Mouse (Mus musculus) heart, embryonic 14.5 days (tissue): ENCODE data around the gene Iqcf6. TPM values are rescaled to one million over a fixed set of nuclear protein-coding genes. Genes with fewer than 3 reads are reported as not detected.

Experiments
- ATAC-seq: fragments of 200-750 bp; cut with Nextera tagmentation; 2 replicates; pipeline ENCODE4 v1.8.0; 2017; ENCODE audit warnings: low read depth, moderate TSS enrichment; ENCODE audit not compliant: insufficient number of reproducible peaks, insufficient read depth, low FRiP score
- H3K27ac ChIP-seq, 2 experiments: fragments of 200-500 bp in 1 of 2; fragments of 300-500 bp in 1 of 2; sonication (generic) in 1 of 2; replicated peaks in 1 of 2; 2 replicates each; pipeline ENCODE4 v1.5.1; 2012 to 2014; ENCODE audit warnings: low read depth in 2 of 2, low read length in 2 of 2, control low read depth in 1 of 2, mild to moderate bottlenecking in 1 of 2, mixed read lengths in 1 of 2; ENCODE audit not compliant: control insufficient read depth in 1 of 2, insufficient read depth in 1 of 2
- H3K27me3 ChIP-seq: fragments of 300-500 bp; sonication (generic); 2 replicates; pipeline ENCODE4 v1.6.1; 2014; ENCODE audit warnings: mild to moderate bottlenecking, low read length, control low read depth; ENCODE audit not compliant: control insufficient read depth, insufficient read depth
- H3K36me3 ChIP-seq: fragments of 300-500 bp; sonication (generic); 2 replicates; pipeline ENCODE4 v1.6.1; 2014; ENCODE audit warnings: mild to moderate bottlenecking, control low read depth, low read length, mixed read lengths; ENCODE audit not compliant: control insufficient read depth, insufficient read depth
- H3K4me1 ChIP-seq, 2 experiments: fragments of 200-500 bp in 1 of 2; fragments of 300-500 bp in 1 of 2; sonication (generic) in 1 of 2; 2 replicates each; pipeline ENCODE4 v1.6.1; 2012 to 2014; ENCODE audit warnings: low read length in 2 of 2, control low read depth in 1 of 2, mixed read lengths in 1 of 2; ENCODE audit not compliant: control insufficient read depth in 2 of 2, insufficient read depth in 2 of 2
- H3K4me2 ChIP-seq: fragments of 300-500 bp; sonication (generic); 2 replicates; pipeline ENCODE4 v1.6.1; 2014; ENCODE audit warnings: mild to moderate bottlenecking, low read length
- H3K4me3 ChIP-seq, 2 experiments: fragments of 200-500 bp in 1 of 2; fragments of 300-500 bp in 1 of 2; sonication (generic) in 1 of 2; 2 replicates each; pipeline ENCODE4 v1.5.1; 2012 to 2014; ENCODE audit warnings: low read length in 2 of 2, mild to moderate bottlenecking in 2 of 2, control low read depth in 1 of 2, low read depth in 1 of 2, moderate library complexity in 1 of 2; ENCODE audit not compliant: control insufficient read depth in 1 of 2, insufficient read depth in 1 of 2
- H3K9ac ChIP-seq: fragments of 300-500 bp; sonication (generic); 2 replicates; pipeline ENCODE4 v1.6.1; 2014; ENCODE audit warnings: mild to moderate bottlenecking, low read length
- H3K9me3 ChIP-seq: fragments of 300-500 bp; sonication (generic); 2 replicates; pipeline ENCODE4 v1.6.1; 2016; ENCODE audit warnings: low read length, control low read depth; ENCODE audit not compliant: control insufficient read depth
- WGBS: fragments of 180-500 bp; shearing (Covaris S2); extraction: QIAGEN DNeasy Blood & Tissue Kit; methylation state at CpG from one replicate; pipeline ENCODE4 v1.1.7; 2014; 5-methylcytosine and 5-hydroxymethylcytosine counted together
- polyA plus RNA-seq: library from polyadenylated mRNA; unstranded; fragments of >200 nt; fragmentation: Nextera tagmentation; extraction: Ambion mirVana; gene quantifications from 2 replicates; pipeline ENCODE4 v1.2.1, GENCODE M21; 2014

Iqcf6 gene
- polyA plus RNA-seq, 1 experiment from 2014 or later: not detected

GRCm38 (mm10) chr9:106656820-106657219 is 30.4 kb downstream of the Iqcf6 start:
- Histone ChIP-seq H3K4me3 (no peak overlapping the region), H3K27me3 (peaks cover 39% of the 10 kb centered on the region), H3K36me3 (peaks cover 38% of the 10 kb centered on the region), H3K9me3 (no peaks in the 10 kb centered on the region), H3K27ac (no peak overlapping the region), H3K4me1 (peaks cover 0 to 6% of the 10 kb centered on the region in 2 experiments; a peak in 3 of 4 replicates), H3K4me2 (no peak overlapping the region), H3K9ac (no peak overlapping the region)
- WGBS: 16% methylated on average over 5 of the region's 5 CpGs
- ATAC-seq: no peak

DNA sequence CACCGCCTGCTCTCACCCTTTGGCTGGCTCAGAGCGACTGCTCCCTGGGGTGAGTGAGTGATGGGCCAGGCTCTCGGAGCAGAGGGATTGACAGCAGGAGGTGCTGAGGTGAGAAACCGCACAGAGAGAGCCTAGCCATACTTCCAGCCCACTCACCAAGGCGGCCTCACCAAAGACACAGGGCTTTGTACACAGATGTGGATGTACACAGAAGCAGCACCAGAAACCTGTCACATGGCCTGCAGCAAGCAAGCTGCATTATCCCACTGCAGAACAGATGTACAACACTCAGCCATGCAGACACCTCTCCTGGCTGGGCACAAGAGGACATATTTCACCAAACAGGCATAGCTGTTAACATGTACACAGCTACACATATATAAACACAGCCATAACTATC is 31.2 kb downstream of the Iqcf6 start:
- Histone ChIP-seq H3K4me1 (peaks cover 0 to 7% of the 10 kb centered on the region in 2 experiments; a peak in 3 of 4 replicates), H3K9me3 (no peaks in the 10 kb centered on the region), H3K27me3 (peaks cover 38% of the 10 kb centered on the region), H3K4me3 (no peak overlapping the region), H3K27ac (no peak overlapping the region), H3K9ac (no peak overlapping the region), H3K4me2 (no peak overlapping the region), H3K36me3 (peaks cover 46% of the 10 kb centered on the region)
- ATAC-seq: no peak
- WGBS: 24% methylated on average over 5 of the region's 5 CpGs

GRCm38 (mm10) chr9:106659441-106659840 is 33.1 kb downstream of the Iqcf6 start:
- 75% methylated on average over 7 of the region's 7 CpGs for WGBS
- no peak overlapping the region for H3K4me3 ChIP-seq
- no peak overlapping the region for H3K9ac ChIP-seq
- ATAC-seq: no peak
- H3K36me3 ChIP-seq: peaks cover 47% of the 10 kb centered on the region
- no peak overlapping the region for H3K4me2 ChIP-seq
- no peak overlapping the region for H3K27ac ChIP-seq
- no peaks in the 10 kb centered on the region for H3K9me3 ChIP-seq
- peaks cover 8 to 23% of the 10 kb centered on the region in 2 experiments for H3K4me1 ChIP-seq
- H3K27me3 ChIP-seq: peaks cover 22% of the 10 kb centered on the region

DNA sequence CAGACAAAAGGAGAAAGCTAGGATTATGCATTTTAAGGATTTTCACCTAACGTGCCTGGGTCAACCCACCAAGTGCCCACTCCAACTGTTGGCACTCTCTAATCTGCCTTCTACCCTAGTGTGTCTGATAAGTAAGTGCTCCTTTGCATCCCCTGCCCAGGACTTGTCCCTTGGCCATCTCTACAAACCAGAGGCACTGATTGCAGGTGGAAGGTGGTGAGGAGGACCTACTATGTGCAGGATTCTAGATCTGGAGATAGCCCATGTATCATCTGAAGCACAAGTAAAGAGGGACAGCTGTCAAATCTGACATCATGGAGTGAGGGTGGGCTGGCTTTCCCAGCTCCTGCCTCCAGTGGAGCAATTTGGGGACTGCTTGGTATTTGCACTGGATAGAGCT is 33.6 kb downstream of the Iqcf6 start:
- WGBS: 95% methylated on average over 1 of the region's 1 CpGs
- Histone ChIP-seq H3K4me2 (no peak overlapping the region), H3K9ac (no peak overlapping the region), H3K4me3 (no peak overlapping the region), H3K9me3 (no peaks in the 10 kb centered on the region), H3K27ac (no peak overlapping the region), H3K36me3 (peaks cover 50% of the 10 kb centered on the region), H3K4me1 (peaks cover 8 to 23% of the 10 kb centered on the region in 2 experiments), H3K27me3 (peaks cover 18% of the 10 kb centered on the region)
- ATAC-seq: no peak

GRCm38 (mm10) chr9:106663200-106663599 is 36.8 kb downstream of the Iqcf6 start:
- WGBS: 28% methylated on average over 6 of the region's 6 CpGs
- H3K4me3 ChIP-seq: no peak overlapping the region
- H3K4me2 ChIP-seq: peak overlapping the region; percentile 25; the same call in 1 of the 2 replicates
- peak; percentile 52 for ATAC-seq
- peaks cover 8 to 17% of the 10 kb centered on the region in 2 experiments for H3K4me1 ChIP-seq
- H3K9ac ChIP-seq: no peak overlapping the region
- peaks cover 81% of the 10 kb centered on the region for H3K36me3 ChIP-seq
- H3K9me3 ChIP-seq: no peaks in the 10 kb centered on the region
- no peaks in the 10 kb centered on the region for H3K27me3 ChIP-seq
- peak overlapping the region in 1 of 2 experiments; percentile 41; a peak in 1 of 4 replicates for H3K27ac ChIP-seq

DNA sequence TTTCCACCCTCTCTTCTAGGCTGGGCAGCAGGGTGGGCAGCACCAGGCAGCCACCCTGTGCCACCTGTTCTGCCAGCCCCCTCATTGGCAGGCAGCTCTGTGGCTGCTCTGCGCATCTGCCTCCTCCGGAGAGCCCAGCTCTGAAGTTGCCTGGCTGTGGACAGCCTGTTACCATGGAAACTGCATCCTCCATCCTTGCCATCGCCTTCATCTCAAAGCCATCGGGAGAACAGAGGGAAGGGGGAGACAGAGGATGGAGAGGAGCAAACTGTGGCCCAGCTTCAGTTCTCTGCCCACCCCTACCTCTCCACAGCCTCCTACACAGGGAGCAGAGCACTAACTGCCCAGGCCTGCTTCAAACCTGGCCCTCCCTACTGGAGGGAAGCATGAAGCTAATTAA is 38.1 kb downstream of the Iqcf6 start:
- no peak overlapping the region for H3K27ac ChIP-seq
- H3K4me3 ChIP-seq: no peak overlapping the region
- peaks cover 8 to 17% of the 10 kb centered on the region in 2 experiments for H3K4me1 ChIP-seq
- WGBS: 82% methylated on average over 4 of the region's 4 CpGs
- peaks cover 79% of the 10 kb centered on the region for H3K36me3 ChIP-seq
- no peak overlapping the region for H3K4me2 ChIP-seq
- H3K27me3 ChIP-seq: no peaks in the 10 kb centered on the region
- no peak overlapping the region for H3K9ac ChIP-seq
- ATAC-seq: no peak
- H3K9me3 ChIP-seq: no peaks in the 10 kb centered on the region

DNA sequence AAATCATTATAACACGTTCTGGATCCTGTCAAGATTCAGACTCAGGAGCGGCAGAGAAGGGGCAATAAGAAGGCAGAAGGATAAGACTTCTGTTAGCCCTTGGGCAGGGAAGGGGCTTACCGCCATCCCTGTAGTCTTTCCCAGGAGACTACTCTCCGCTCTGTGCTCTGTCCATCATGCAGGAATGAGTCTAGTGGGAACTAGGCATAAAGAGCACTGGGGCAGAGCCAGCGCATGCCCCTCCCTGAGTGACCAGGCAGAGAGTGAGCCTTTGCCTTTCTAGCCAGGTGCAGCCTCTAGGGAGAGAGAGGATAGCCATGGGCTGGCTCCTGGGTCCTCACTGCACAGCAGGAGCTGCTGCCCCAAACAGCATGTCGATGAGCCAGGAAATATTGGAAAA is 38.5 kb downstream of the Iqcf6 start:
- Histone ChIP-seq H3K27ac (no peak overlapping the region), H3K4me2 (no peak overlapping the region), H3K4me3 (no peak overlapping the region), H3K4me1 (peaks cover 8 to 17% of the 10 kb centered on the region in 2 experiments), H3K36me3 (peaks cover 78% of the 10 kb centered on the region), H3K27me3 (no peaks in the 10 kb centered on the region), H3K9me3 (no peaks in the 10 kb centered on the region), H3K9ac (no peak overlapping the region)
- no peak for ATAC-seq
- WGBS: 89% methylated on average over 6 of the region's 6 CpGs

DNA sequence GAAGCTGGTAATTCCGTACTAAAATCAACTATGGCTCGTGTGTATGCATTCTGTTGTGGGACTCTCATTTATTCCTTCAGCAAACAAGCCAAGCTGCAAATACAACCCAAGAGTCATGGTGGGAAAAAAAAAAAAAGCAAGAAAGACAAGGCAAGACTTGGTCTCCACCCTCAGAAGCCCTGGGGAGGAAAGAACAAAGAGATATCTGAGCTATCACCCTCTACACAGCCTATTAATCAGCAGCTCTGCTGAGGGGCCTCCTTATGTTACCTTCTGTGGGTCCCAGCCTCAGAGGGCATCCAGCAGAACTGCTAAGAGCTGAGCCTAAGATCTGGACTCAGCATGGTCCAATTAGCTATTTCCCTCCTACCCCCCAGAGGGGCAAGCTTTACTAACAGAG is 47.5 kb downstream of the Iqcf6 start:
- Histone ChIP-seq H3K4me1 (peaks cover 7 to 12% of the 10 kb centered on the region in 2 experiments; a peak in 3 of 4 replicates), H3K27ac (no peak overlapping the region), H3K4me3 (no peak overlapping the region), H3K4me2 (no peak overlapping the region), H3K36me3 (peaks cover 63% of the 10 kb centered on the region), H3K9me3 (no peaks in the 10 kb centered on the region), H3K27me3 (no peaks in the 10 kb centered on the region), H3K9ac (no peak overlapping the region)
- no peak for ATAC-seq
- WGBS: 83% methylated on average over 2 of the region's 2 CpGs
